ENCODE assay signal across 8 mouse cellular contexts in the genomic region with DNA sequence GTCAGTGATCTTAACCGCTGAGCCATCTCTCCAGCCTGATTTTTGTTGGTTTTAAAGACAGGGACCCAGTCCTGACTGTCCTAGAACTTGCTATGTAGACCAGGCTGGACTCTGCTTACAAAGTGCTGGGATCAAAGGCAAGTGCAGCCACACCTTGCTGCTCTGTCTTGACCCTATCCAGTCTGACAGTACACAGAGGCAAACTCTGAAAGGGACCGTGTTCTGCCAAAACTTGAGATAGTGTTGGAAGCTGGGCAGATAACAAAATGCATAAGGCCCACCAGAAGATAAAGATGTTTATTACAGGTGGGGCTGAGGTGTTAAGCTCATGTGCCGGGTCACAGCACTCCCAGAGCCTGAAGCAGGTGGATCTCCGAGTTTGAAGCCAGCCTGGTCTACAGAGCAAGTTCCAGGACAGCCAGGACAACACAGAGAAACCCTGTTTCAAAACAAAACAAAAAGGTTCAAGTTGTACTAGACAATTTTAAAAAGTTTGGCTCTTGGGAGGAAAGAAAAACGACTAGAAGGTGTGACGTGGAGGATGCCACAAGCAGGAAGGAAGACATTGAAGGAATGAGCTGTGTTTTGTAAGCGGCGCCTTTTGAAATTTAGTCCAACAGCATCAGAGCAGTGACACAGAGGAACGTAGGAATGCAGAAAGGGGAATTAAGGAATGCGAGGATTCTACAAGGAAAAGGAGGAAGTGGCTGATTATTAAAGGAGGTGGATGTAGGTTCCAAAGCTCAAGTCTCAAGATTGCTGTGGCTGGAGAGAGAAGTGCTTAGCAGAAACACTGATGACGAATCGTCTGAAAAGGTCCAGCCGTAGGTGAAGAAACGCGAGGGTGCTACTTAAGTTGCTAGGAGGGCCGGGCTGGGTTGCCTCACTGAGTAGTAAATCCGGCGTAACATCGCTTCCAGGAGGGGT. TPM values are rescaled to one million over a fixed set of nuclear protein-coding genes. Genes with fewer than 3 reads are reported as not detected.
DNase-seq lines count a peak whose midpoint lies in the region; ATAC-seq and TF ChIP-seq lines count a peak whose summit lies in the region.

No protein-coding gene starts in this region.

- H3K4me1 ChIP-seq in cerebellum, adult 2 months (ENCODE audit: control insufficient read depth, insufficient read depth, low read length), result no peaks in the 10 kb centered on the region
- peaks cover 2 to 19% of the 10 kb centered on the region in 2 experiments; a peak in 3 of 4 replicates for H3K4me1 ChIP-seq in CH12.LX (ENCODE audit: control insufficient read depth in 1 of 2, insufficient read depth in 2 of 2)
- H3K4me1 ChIP-seq in forebrain, embryonic 12.5 days, result peaks cover 19% of the 10 kb centered on the region
- H3K4me1 ChIP-seq in liver, embryonic 13.5 days (replicated peaks), result peaks cover 25% of the 10 kb centered on the region

- DNase-seq in cerebellum, adult 2 months, result no peak
- DNase-seq in cerebellum, postnatal 25 days, result no peak
- peak; percentile 27 for DNase-seq in CH12.LX (ENCODE audit: extremely low read depth)
- DNase-seq in liver, embryonic 13.5 days, result no peak
- DNase-seq in B cell, adult 2 months, result no peak
- DNase-seq in left cerebral cortex, postnatal 4 days, result no peak
- no peak for DNase-seq in right cerebral cortex, adult 18-20 months

- peak overlapping the region; percentile 27 for H3K9ac ChIP-seq in CH12.LX (ENCODE audit: insufficient read depth, low read depth)
- peak overlapping the region; percentile 56 for H3K9ac ChIP-seq in forebrain, embryonic 12.5 days
- peak overlapping the region; percentile 83 for H3K9ac ChIP-seq in liver, embryonic 13.5 days

- H3K27ac ChIP-seq in cerebellum, adult 2 months (ENCODE audit: insufficient read depth, low read length), result no peak overlapping the region
- no peak overlapping the region for H3K27ac ChIP-seq in CH12.LX (ENCODE audit: insufficient read depth, low read depth)
- no peak overlapping the region for H3K27ac ChIP-seq in forebrain, embryonic 12.5 days
- peak overlapping the region; percentile 89 for H3K27ac ChIP-seq in liver, embryonic 13.5 days

- peak overlapping the region; percentile 92 for H3K4me3 ChIP-seq in cerebellum, adult 2 months (replicated peaks; ENCODE audit: insufficient read depth, low read depth, low read length)
- H3K4me3 ChIP-seq in CH12.LX (replicated peaks in 1 of 3; ENCODE audit: low read depth in 2 of 3, low read length in 2 of 3, poor library complexity in 1 of 3), result peak overlapping the region; percentile 60 to 77 (median 77)
- H3K4me3 ChIP-seq in forebrain, embryonic 12.5 days (replicated peaks), result peak overlapping the region; percentile 66
- peak overlapping the region; percentile 80 for H3K4me3 ChIP-seq in liver, embryonic 13.5 days (replicated peaks)

- no peak for ATAC-seq in forebrain, embryonic 12.5 days (ENCODE audit: low FRiP score)
- ATAC-seq in liver, embryonic 13.5 days (ENCODE audit: low read depth), result peak; percentile 41

- H3K9me3 ChIP-seq in CH12.LX (replicated peaks; ENCODE audit: low read length), result no peaks in the 10 kb centered on the region
- no peaks in the 10 kb centered on the region for H3K9me3 ChIP-seq in forebrain, embryonic 12.5 days
- H3K9me3 ChIP-seq in liver, embryonic 13.5 days (replicated peaks), result no peaks in the 10 kb centered on the region

- no peak for TF ChIP-seq POLR2A in cerebellum, adult 2 months (IDR thresholded peaks at IDR 0.05; ENCODE audit: borderline replicate concordance, insufficient read depth, low read length)
- TF ChIP-seq POLR2A in CH12.LX (IDR thresholded peaks at IDR 0.05; ENCODE audit: low read depth, low read length), result no peak

- WGBS in cerebellum, adult 2 months, result 15% methylated on average over 19 of the region's 19 CpGs
- WGBS in forebrain, embryonic 12.5 days, result 16% methylated on average over 19 of the region's 19 CpGs
- WGBS in liver, embryonic 13.5 days (ENCODE audit: insufficient replicate concordance), result 8% methylated on average over 19 of the region's 19 CpGs

- intact Hi-C loops in left cerebral cortex, postnatal 4 days (cut with DNase I), result no loop called here

- TF ChIP-seq EP300 in CH12.LX (IDR thresholded peaks at IDR 0.05; ENCODE audit: low read length), result no peak

- H3K36me3 ChIP-seq in CH12.LX (replicated peaks in 1 of 2; ENCODE audit: control insufficient read depth in 1 of 2, insufficient read depth in 1 of 2, low read length in 1 of 2), result peaks cover 22 to 39% of the 10 kb centered on the region in 2 experiments
- H3K36me3 ChIP-seq in forebrain, embryonic 12.5 days (replicated peaks), result peaks cover 34% of the 10 kb centered on the region
- peaks cover 35% of the 10 kb centered on the region for H3K36me3 ChIP-seq in liver, embryonic 13.5 days

- in situ Hi-C loops in CH12.LX (cut with MboI; ENCODE audit: low pct_ligation_motif_present, low pct_unique_long_range_greater_than_20kb, low sequenced_read_pairs), result no loop called here

- no peaks in the 10 kb centered on the region for H3K27me3 ChIP-seq in cerebellum, adult 2 months (ENCODE audit: control insufficient read depth, insufficient read depth, low read length)
- no peaks in the 10 kb centered on the region for H3K27me3 ChIP-seq in CH12.LX (replicated peaks)
- no peaks in the 10 kb centered on the region for H3K27me3 ChIP-seq in forebrain, embryonic 12.5 days
- no peaks in the 10 kb centered on the region for H3K27me3 ChIP-seq in liver, embryonic 13.5 days

- TF ChIP-seq CTCF in cerebellum, adult 2 months (IDR thresholded peaks at IDR 0.05; ENCODE audit: borderline replicate concordance, insufficient read depth, low read depth, low read length), result no peak
- no peak for TF ChIP-seq CTCF in CH12.LX (conservative IDR thresholded peaks at IDR 0.05 in 1 of 2, IDR thresholded peaks at IDR 0.05 in 1 of 2; ENCODE audit: low read depth in 2 of 2, low read length in 2 of 2)

- dilution Hi-C loops in CH12.LX (cut with MboI; ENCODE audit: extremely low pct_ligation_motif_present, extremely low pct_unique_long_range_greater_than_20kb, low sequenced_read_pairs), result no loop called here

- no peak for TF ChIP-seq RAD21 in CH12.LX (IDR thresholded peaks at IDR 0.05; ENCODE audit: low read depth, low read length)

- H3K4me2 ChIP-seq in CH12.LX (ENCODE audit: insufficient read depth, low read depth, poor library complexity, severe bottlenecking), result peak overlapping the region; percentile 90
- H3K4me2 ChIP-seq in forebrain, embryonic 12.5 days, result peak overlapping the region; percentile 82
- peak overlapping the region; percentile 92 for H3K4me2 ChIP-seq in liver, embryonic 13.5 days

- no peaks in the 10 kb centered on the region for H3K79me2 ChIP-seq in CH12.LX (replicated peaks; ENCODE audit: control insufficient read depth, extremely low read depth, insufficient read depth, poor library complexity, severe bottlenecking)

TF ChIP-seq in CH12.LX, 34 proteins besides CTCF, POLR2A, EP300 and RAD21:
- TF ChIP-seq USF1 (IDR thresholded peaks at IDR 0.05; ENCODE audit: low read depth, low read length), result no peak
- no peak for TF ChIP-seq ZMIZ1 (IDR thresholded peaks at IDR 0.05; ENCODE audit: low read depth, low read length)
- TF ChIP-seq POLR2AphosphoS2 (IDR thresholded peaks at IDR 0.05; ENCODE audit: low read depth, low read length), result peak; percentile 70

RNA-seq across cellular contexts. Expression of a gene that starts 0.9 kb away (rescaled TPM):
- polyA plus RNA-seq in cerebellum, adult 2 months (2012; rRNA removed), result 12.1 and 12.8 TPM in 2 replicates
- total RNA-seq in CH12.LX (2012; rRNA removed) (6.7 and 8.3 TPM in 2 replicates), CH12.LX (2014; rRNA removed) (3.9 and 5.8 TPM in 2 replicates)
- polyA plus RNA-seq in CH12.LX (2012; ENCODE audit: insufficient read length, low read depth), result 5.0 and 6.0 TPM in 2 replicates
- 26.8 and 32.2 TPM in 2 replicates for polyA plus RNA-seq in forebrain, embryonic 12.5 days (2016; fragmentation: Nextera tagmentation; extraction: Ambion mirVana)
- polyA plus RNA-seq in liver, embryonic 13.5 days (2015; fragmentation: Nextera tagmentation; extraction: Ambion mirVana), result 1.4 and 1.5 TPM in 2 replicates
- 10 to 100 TPM; 35.3 to 37.9 TPM for total RNA-seq in left cerebral cortex, postnatal 4 days (2021)

RNA-seq across cellular contexts. Expression of a gene that starts 10.7 kb away (rescaled TPM):
- polyA plus RNA-seq in cerebellum, adult 2 months (2012; rRNA removed), result 90.6 and 94.5 TPM in 2 replicates
- total RNA-seq in CH12.LX (2012; rRNA removed) (89.6 and 91.3 TPM in 2 replicates), CH12.LX (2014; rRNA removed) (99.6 and 102 TPM in 2 replicates)
- 101 and 113 TPM in 2 replicates for polyA plus RNA-seq in CH12.LX (2012; ENCODE audit: insufficient read length, low read depth)
- polyA plus RNA-seq in forebrain, embryonic 12.5 days (2016; fragmentation: Nextera tagmentation; extraction: Ambion mirVana), result 125 and 132 TPM in 2 replicates
- 112 and 127 TPM in 2 replicates for polyA plus RNA-seq in liver, embryonic 13.5 days (2015; fragmentation: Nextera tagmentation; extraction: Ambion mirVana)
- total RNA-seq in left cerebral cortex, postnatal 4 days (2021), result 10 to 100 TPM; 52.3 to 60.6 TPM

RNA-seq across cellular contexts. Expression of a gene that starts 33.1 kb away (rescaled TPM):
- polyA plus RNA-seq in cerebellum, adult 2 months (2012; rRNA removed), result 1.9 and 2.6 TPM in 2 replicates
- total RNA-seq in CH12.LX (2012; rRNA removed) (not detected in 2 replicates), CH12.LX (2014; rRNA removed) (not detected in 2 replicates)
- polyA plus RNA-seq in CH12.LX (2012; ENCODE audit: insufficient read length, low read depth), result not detected in 2 replicates
- 0.18 and 0.51 TPM in 2 replicates for polyA plus RNA-seq in forebrain, embryonic 12.5 days (2016; fragmentation: Nextera tagmentation; extraction: Ambion mirVana)
- polyA plus RNA-seq in liver, embryonic 13.5 days (2015; fragmentation: Nextera tagmentation; extraction: Ambion mirVana), result 2.0 and 2.4 TPM in 2 replicates
- 1 to 10 TPM in 1 of 2 experiments, under 1 TPM in 1; 0.66 to 1.1 TPM for total RNA-seq in left cerebral cortex, postnatal 4 days (2021)

RNA-seq across cellular contexts. Expression of a gene that starts 39.0 kb away (rescaled TPM):
- 21.4 and 28.8 TPM in 2 replicates for polyA plus RNA-seq in cerebellum, adult 2 months (2012; rRNA removed)
- total RNA-seq in CH12.LX (2012; rRNA removed) (48.4 and 52.1 TPM in 2 replicates), CH12.LX (2014; rRNA removed) (54.1 and 63.9 TPM in 2 replicates)
- polyA plus RNA-seq in CH12.LX (2012; ENCODE audit: insufficient read length, low read depth), result 38.1 and 49.2 TPM in 2 replicates
- polyA plus RNA-seq in forebrain, embryonic 12.5 days (2016; fragmentation: Nextera tagmentation; extraction: Ambion mirVana), result 41.9 and 46.6 TPM in 2 replicates
- 31.1 and 31.3 TPM in 2 replicates for polyA plus RNA-seq in liver, embryonic 13.5 days (2015; fragmentation: Nextera tagmentation; extraction: Ambion mirVana)
- total RNA-seq in left cerebral cortex, postnatal 4 days (2021), result 10 to 100 TPM; 23.9 to 25.3 TPM

RNA-seq across cellular contexts. Expression of a gene that starts 46.3 kb away (rescaled TPM):
- 23.3 and 24.9 TPM in 2 replicates for polyA plus RNA-seq in cerebellum, adult 2 months (2012; rRNA removed)
- total RNA-seq in CH12.LX (2012; rRNA removed) (12.0 and 16.4 TPM in 2 replicates), CH12.LX (2014; rRNA removed) (6.4 and 8.6 TPM in 2 replicates)
- 30.4 and 33.0 TPM in 2 replicates for polyA plus RNA-seq in CH12.LX (2012; ENCODE audit: insufficient read length, low read depth)
- 42.8 and 48.5 TPM in 2 replicates for polyA plus RNA-seq in forebrain, embryonic 12.5 days (2016; fragmentation: Nextera tagmentation; extraction: Ambion mirVana)
- polyA plus RNA-seq in liver, embryonic 13.5 days (2015; fragmentation: Nextera tagmentation; extraction: Ambion mirVana), result 13.9 and 15.9 TPM in 2 replicates
- total RNA-seq in left cerebral cortex, postnatal 4 days (2021), result 10 to 100 TPM; 23.7 to 25.0 TPM

Comparison
In these comparisons a context has a peak if more than half of its experiments do, and no peak if none do; other contexts are left out.
1. H3K9ac ChIP-seq: peak in every context shown above with its lines; median percentile 83 in liver, embryonic 13.5 days; 56 in forebrain, embryonic 12.5 days; 27 in CH12.LX.